Mouse (Mus musculus) heart, postnatal 0 days (tissue): ENCODE data around the gene Psmg3.

Source experiments
- CTCF ChIP-seq: IDR thresholded peaks from 2 replicates; pipeline ENCODE4 v1.5.1; 2016; ENCODE audit warnings: antibody characterized with exemption, control low read depth, low read depth
- EP300 ChIP-seq: IDR thresholded peaks from 2 replicates; pipeline ENCODE4 v1.6.1; 2016; ENCODE audit warnings: antibody characterized with exemption, low read depth

GRCm38 (mm10) chr5:139825947-139826346 lies 738 bp downstream of the Psmg3 start:
- TF ChIP-seq CTCF (no peak), EP300 (no peak)
